Mouse (Mus musculus): Measurements from ENCODE around the gene Mdm2.

- TF ChIP-seq CTCF (IDR thresholded peaks at IDR 0.05; ENCODE audit: low read depth): no peak
- no peak for TF ChIP-seq EP300 (IDR thresholded peaks at IDR 0.05; ENCODE audit: low read depth)
Measured at GRCm38 (mm10) chr10:117704964-117705335, 5.6 kb downstream of the Mdm2 start.
